In genomic region chr11:98113504-98113903, GRCm38 (mm10) we compare ENCODE assay signal across 11 mouse cellular contexts.
"Had no signal": no experiment of that assay in that cellular context is flagged by ENCODE, and none has a peak within 500 bp of the region (broad histone marks: within the 10 kb centered on the region; RNA-seq: fewer than 3 reads in every experiment).

No protein-coding gene starts in this region.

- H3K9ac ChIP-seq: liver, embryonic 15.5 days; neural tube, embryonic 12.5 days had no signal

- H3K27me3 ChIP-seq: liver, embryonic 15.5 days; neural tube, embryonic 12.5 days had no signal

- H3K4me2 ChIP-seq: liver, embryonic 11.5 days; liver, embryonic 15.5 days; neural tube, embryonic 12.5 days had no signal

- H3K27ac ChIP-seq: left cerebral cortex, adult 2 months; limb, embryonic 10.5 days; liver, embryonic 15.5 days; midbrain, embryonic 10.5 days; neural tube, embryonic 12.5 days; stomach, postnatal 0 days had no signal

- H3K4me1 ChIP-seq: limb, embryonic 10.5 days; liver, embryonic 15.5 days; midbrain, embryonic 10.5 days; neural tube, embryonic 12.5 days had no signal

- H3K9me3 ChIP-seq: limb, embryonic 10.5 days; liver, embryonic 15.5 days; midbrain, embryonic 10.5 days; neural tube, embryonic 12.5 days had no signal

- ATAC-seq: lung, postnatal 0 days had no signal

- H3K4me3 ChIP-seq: left cerebral cortex, adult 2 months; limb, embryonic 10.5 days; liver, embryonic 15.5 days; midbrain, embryonic 10.5 days; neural tube, embryonic 12.5 days had no signal

- DNase-seq: lung, adult 2 months; lung, postnatal 36 days; midbrain, embryonic 14.5 days had no signal
